Mouse (Mus musculus): ENCODE results near the gene Cant1. TPM values are rescaled to one million over a fixed set of nuclear protein-coding genes. Genes with fewer than 3 reads are reported as not detected.

Gene Cant1
- polyA plus RNA-seq, 1 experiment from 2014 or later = 26.0 TPM

GRCm38 (mm10) chr11:118403951-118404899, 14.7 kb downstream of the Cant1 start:
- Histone ChIP-seq H3K4me2 (ENCODE audit: low read length) (no peak overlapping the region), H3K9me3 (ENCODE audit: control insufficient read depth, low read length) (no peaks in the 10 kb centered on the region), H3K27ac (ENCODE audit: low read length) (no peak overlapping the region), H3K27me3 (replicated peaks; ENCODE audit: control insufficient read depth, insufficient read depth, low read length) (no peaks in the 10 kb centered on the region), H3K9ac (replicated peaks; ENCODE audit: low read depth, low read length) (no peak overlapping the region), H3K36me3 (ENCODE audit: control insufficient read depth, insufficient read depth) (0 out of 2 replicates have a peak, but pooled peaks cover 3% of the 10 kb centered on the region), H3K4me3 (replicated peaks; ENCODE audit: low read length) (no peak overlapping the region), H3K4me1 (replicated peaks; ENCODE audit: control insufficient read depth, insufficient read depth, low read length) (no peaks in the 10 kb centered on the region)
- 81% methylated on average over 6 of the region's 6 CpGs for WGBS
- no peak for ATAC-seq

- WGBS = 92% methylated on average over 2 of the region's 2 CpGs
- Histone ChIP-seq H3K4me1 (replicated peaks; ENCODE audit: control insufficient read depth, insufficient read depth, low read length) (no peaks in the 10 kb centered on the region), H3K4me2 (ENCODE audit: low read length) (no peak overlapping the region), H3K9me3 (ENCODE audit: control insufficient read depth, low read length) (no peaks in the 10 kb centered on the region), H3K36me3 (ENCODE audit: control insufficient read depth, insufficient read depth) (0 out of 2 replicates have a peak, but pooled peaks cover 3% of the 10 kb centered on the region), H3K9ac (replicated peaks; ENCODE audit: low read depth, low read length) (no peak overlapping the region), H3K4me3 (replicated peaks; ENCODE audit: low read length) (no peak overlapping the region), H3K27ac (ENCODE audit: low read length) (no peak overlapping the region), H3K27me3 (replicated peaks; ENCODE audit: control insufficient read depth, insufficient read depth, low read length) (no peaks in the 10 kb centered on the region)
- no peak for ATAC-seq
Observed at GRCm38 (mm10) chr11:118403183-118403582, 15.7 kb downstream of the Cant1 start.

GRCm38 (mm10) chr11:118401760-118402280, 17.1 kb downstream of the Cant1 start, which contains the start of gene Lgals3bp:
Gene Lgals3bp (minus strand): TSS chr11:118402092.
- no peaks in the 10 kb centered on the region for H3K27me3 ChIP-seq (replicated peaks; ENCODE audit: control insufficient read depth, insufficient read depth, low read length)
- WGBS = 53% methylated on average over 7 of the region's 7 CpGs
- H3K36me3 ChIP-seq (ENCODE audit: control insufficient read depth, insufficient read depth) = no peaks in the 10 kb centered on the region
- no peak within 1 kb of the TSS for H3K4me3 ChIP-seq (replicated peaks; ENCODE audit: low read length)
- H3K27ac ChIP-seq (ENCODE audit: low read length) = no peak within 1 kb of the TSS
- 0 out of 2 replicates have a peak, but pooled peaks have one; percentile 58 for ATAC-seq
- no peaks in the 10 kb centered on the region for H3K4me1 ChIP-seq (replicated peaks; ENCODE audit: control insufficient read depth, insufficient read depth, low read length)
- no peak within 1 kb of the TSS for H3K4me2 ChIP-seq (ENCODE audit: low read length)
- no peak within 1 kb of the TSS for H3K9ac ChIP-seq (replicated peaks; ENCODE audit: low read depth, low read length)
- no peaks in the 10 kb centered on the region for H3K9me3 ChIP-seq (ENCODE audit: control insufficient read depth, low read length)

GRCm38 (mm10) chr11:118401195-118401594, 17.7 kb downstream of the Cant1 start:
- no peaks in the 10 kb centered on the region for H3K27me3 ChIP-seq (replicated peaks; ENCODE audit: control insufficient read depth, insufficient read depth, low read length)
- WGBS = 84% methylated on average over 4 of the region's 4 CpGs

GRCm38 (mm10) chr11:118400566-118400936, 18.3 kb downstream of the Cant1 start:
- WGBS = 58% methylated on average over 6 of the region's 6 CpGs

More at GRCm38 (mm10) chr11:118401195-118401594, 17.7 kb downstream of the Cant1 start:
- no peak overlapping the region for H3K9ac ChIP-seq (replicated peaks; ENCODE audit: low read depth, low read length)
- no peak overlapping the region for H3K4me2 ChIP-seq (ENCODE audit: low read length)
- no peak for ATAC-seq
- no peaks in the 10 kb centered on the region for H3K4me1 ChIP-seq (replicated peaks; ENCODE audit: control insufficient read depth, insufficient read depth, low read length)
- H3K4me3 ChIP-seq (replicated peaks; ENCODE audit: low read length) = no peak overlapping the region
- H3K36me3 ChIP-seq (ENCODE audit: control insufficient read depth, insufficient read depth) = no peaks in the 10 kb centered on the region
- no peak overlapping the region for H3K27ac ChIP-seq (ENCODE audit: low read length)
- H3K9me3 ChIP-seq (ENCODE audit: control insufficient read depth, low read length) = no peaks in the 10 kb centered on the region

GRCm38 (mm10) chr11:118399891-118400565, 18.9 kb downstream of the Cant1 start:
- Histone ChIP-seq H3K4me1 (replicated peaks; ENCODE audit: control insufficient read depth, insufficient read depth, low read length) (no peaks in the 10 kb centered on the region), H3K4me3 (replicated peaks; ENCODE audit: low read length) (no peak overlapping the region), H3K4me2 (ENCODE audit: low read length) (no peak overlapping the region), H3K27me3 (replicated peaks; ENCODE audit: control insufficient read depth, insufficient read depth, low read length) (no peaks in the 10 kb centered on the region), H3K9me3 (ENCODE audit: control insufficient read depth, low read length) (no peaks in the 10 kb centered on the region), H3K36me3 (ENCODE audit: control insufficient read depth, insufficient read depth) (no peaks in the 10 kb centered on the region), H3K9ac (replicated peaks; ENCODE audit: low read depth, low read length) (no peak overlapping the region), H3K27ac (ENCODE audit: low read length) (no peak overlapping the region)
- WGBS = 81% methylated on average over 5 of the region's 5 CpGs
- no peak for ATAC-seq

More at GRCm38 (mm10) chr11:118400566-118400936, 18.3 kb downstream of the Cant1 start:
- no peaks in the 10 kb centered on the region for H3K36me3 ChIP-seq (ENCODE audit: control insufficient read depth, insufficient read depth)
- H3K4me2 ChIP-seq (ENCODE audit: low read length) = no peak overlapping the region
- H3K27me3 ChIP-seq (replicated peaks; ENCODE audit: control insufficient read depth, insufficient read depth, low read length) = no peaks in the 10 kb centered on the region
- H3K4me3 ChIP-seq (replicated peaks; ENCODE audit: low read length) = no peak overlapping the region
- H3K27ac ChIP-seq (ENCODE audit: low read length) = no peak overlapping the region
- no peaks in the 10 kb centered on the region for H3K9me3 ChIP-seq (ENCODE audit: control insufficient read depth, low read length)
- no peaks in the 10 kb centered on the region for H3K4me1 ChIP-seq (replicated peaks; ENCODE audit: control insufficient read depth, insufficient read depth, low read length)
- ATAC-seq = no peak
- H3K9ac ChIP-seq (replicated peaks; ENCODE audit: low read depth, low read length) = no peak overlapping the region

GRCm38 (mm10) chr11:118397806-118398530, 20.9 kb downstream of the Cant1 start:
- Histone ChIP-seq H3K36me3 (ENCODE audit: control insufficient read depth, insufficient read depth) (no peaks in the 10 kb centered on the region), H3K9ac (replicated peaks; ENCODE audit: low read depth, low read length) (no peak overlapping the region), H3K27me3 (replicated peaks; ENCODE audit: control insufficient read depth, insufficient read depth, low read length) (no peaks in the 10 kb centered on the region), H3K4me2 (ENCODE audit: low read length) (no peak overlapping the region), H3K4me1 (replicated peaks; ENCODE audit: control insufficient read depth, insufficient read depth, low read length) (no peaks in the 10 kb centered on the region), H3K4me3 (replicated peaks; ENCODE audit: low read length) (no peak overlapping the region), H3K9me3 (ENCODE audit: control insufficient read depth, low read length) (no peaks in the 10 kb centered on the region), H3K27ac (ENCODE audit: low read length) (no peak overlapping the region)
- no peak for ATAC-seq
- 92% methylated on average over 26 of the region's 26 CpGs for WGBS

- Histone ChIP-seq H3K4me2 (ENCODE audit: low read length) (no peak overlapping the region), H3K27me3 (replicated peaks; ENCODE audit: control insufficient read depth, insufficient read depth, low read length) (no peaks in the 10 kb centered on the region), H3K36me3 (ENCODE audit: control insufficient read depth, insufficient read depth) (no peaks in the 10 kb centered on the region), H3K4me3 (replicated peaks; ENCODE audit: low read length) (no peak overlapping the region), H3K9me3 (ENCODE audit: control insufficient read depth, low read length) (no peaks in the 10 kb centered on the region), H3K9ac (replicated peaks; ENCODE audit: low read depth, low read length) (no peak overlapping the region), H3K27ac (ENCODE audit: low read length) (no peak overlapping the region), H3K4me1 (replicated peaks; ENCODE audit: control insufficient read depth, insufficient read depth, low read length) (no peaks in the 10 kb centered on the region)
- 55% methylated on average over 6 of the region's 6 CpGs for WGBS
- ATAC-seq = no peak
Observed at GRCm38 (mm10) chr11:118394538-118394937, 24.3 kb downstream of the Cant1 start.
